Mouse (Mus musculus) heart, adult 2 months (tissue): ENCODE data around the gene Gm17720. TPM values are rescaled to one million over a fixed set of nuclear protein-coding genes. Genes with fewer than 3 reads are reported as not detected.

ENCODE experiments used
- DNase-seq, 2 experiments: peaks; one replicate each; pipeline ENCODE4 v3.0.0; 2021
- H3K27ac ChIP-seq: fragments of 200-600 bp; 2 replicates; pipeline ENCODE4 v1.8.1; 2022
- H3K27me3 ChIP-seq: fragments of 200-500 bp; 2 replicates; pipeline ENCODE4 v1.6.1; 2012; ENCODE audit warnings: mild to moderate bottlenecking, low read length, inconsistent platforms, mixed read lengths; ENCODE audit not compliant: control insufficient read depth, insufficient read depth
- H3K36me3 ChIP-seq: fragments of 200-500 bp; 2 replicates; pipeline ENCODE4 v1.6.1; 2012; ENCODE audit warnings: low read length, inconsistent platforms; ENCODE audit not compliant: control insufficient read depth, insufficient read depth
- H3K4me1 ChIP-seq: fragments of 200-500 bp; 2 replicates; pipeline ENCODE4 v1.6.1; 2011; ENCODE audit warnings: low read length; ENCODE audit not compliant: control insufficient read depth, insufficient read depth
- H3K4me3 ChIP-seq: fragments of 200-600 bp; 2 replicates; pipeline ENCODE4 v1.8.1; 2022
- H3K79me2 ChIP-seq: fragments of 200-500 bp; replicated peaks from 2 replicates; pipeline ENCODE4 v1.6.1; 2012; ENCODE audit warnings: mild to moderate bottlenecking, inconsistent platforms, low read length, moderate library complexity, mixed read lengths; ENCODE audit not compliant: control insufficient read depth, insufficient read depth
- H3K9ac ChIP-seq: fragments of 200-500 bp; 2 replicates; pipeline ENCODE4 v1.6.1; 2012; ENCODE audit warnings: low read depth, mild to moderate bottlenecking, control low read depth, inconsistent platforms, low read length, mixed read lengths
- CTCF ChIP-seq: fragments of 200-600 bp; IDR thresholded peaks from 2 replicates; pipeline ENCODE4 v1.8.1; 2022; ENCODE audit warnings: antibody characterized with exemption, mild to moderate bottlenecking, moderate library complexity
- EP300 ChIP-seq: fragments of 200-500 bp; IDR thresholded peaks from 2 replicates; pipeline ENCODE4 v1.6.1; 2011; ENCODE audit warnings: low read depth, low read length, control low read depth; ENCODE audit not compliant: insufficient read depth
- POLR2A ChIP-seq: fragments of 200-500 bp; IDR thresholded peaks from 2 replicates; pipeline ENCODE4 v1.6.1; 2011; ENCODE audit warnings: mild to moderate bottlenecking, low read depth, low read length, control low read depth; ENCODE audit not compliant: insufficient read depth
- WGBS: fragments of 180-500 bp; shearing (Covaris S2); methylation state at CpG from one replicate; pipeline ENCODE4 v1.1.7; 2018; 5-methylcytosine and 5-hydroxymethylcytosine counted together
- intact Hi-C: fragments of 180-260 bp; cut with DNase I; formaldehyde crosslinking; loops from one replicate; pipeline ENCODE4 v1.15.1; 2025
- polyA plus RNA-seq: library from polyadenylated mRNA; depleted of rRNA; stranded (reverse); fragments of >200 nt; gene quantifications from 2 replicates; pipeline ENCODE4 v1.2.3, GENCODE M21; 2012
- total RNA-seq, 2 experiments: library from RNA; stranded (reverse); gene quantifications; 2 replicates each; pipeline ENCODE4 v1.2.3; 2021

Gm17720 gene
- total and polyA plus RNA-seq, 3 experiments: not detected

GRCm38 (mm10) chr8:110079282-110080221 is 23.0 kb downstream of the Gm17720 start, which contains the start of gene Zfp612:
Gene Zfp612, plus strand, starts transcription at chr8:110079746.
- WGBS: 8% methylated on average over 54 of the region's 54 CpGs

GRCm38 (mm10) chr8:110074496-110074895 is 28.1 kb downstream of the Gm17720 start:
- Histone ChIP-seq H3K36me3 (no peaks in the 10 kb centered on the region), H3K9ac (no peak overlapping the region), H3K4me1 (no peaks in the 10 kb centered on the region), H3K79me2 (no peaks in the 10 kb centered on the region), H3K4me3 (no peak overlapping the region), H3K27me3 (no peaks in the 10 kb centered on the region), H3K27ac (no peak overlapping the region)
- intact Hi-C loops: loop anchor here (10.0 kb wide), 1 partner anchor 220 kb away; no protein-coding TSS in a partner anchor
- no peak for DNase-seq
- 82% methylated on average over 8 of the region's 8 CpGs for WGBS
- no peak for TF ChIP-seq CTCF
- no peak for TF ChIP-seq EP300
- TF ChIP-seq POLR2A: no peak

More at GRCm38 (mm10) chr8:110079282-110080221, 23.0 kb downstream of the Gm17720 start, which contains the start of gene Zfp612:
- intact Hi-C loops: loop anchor here (10.0 kb wide), 1 partner anchor 225 kb away; no protein-coding TSS in a partner anchor
- Histone ChIP-seq H3K9ac (peak within 1 kb of the TSS; percentile 79), H3K4me1 (no peaks in the 10 kb centered on the region), H3K27ac (peak within 1 kb of the TSS; percentile 68), H3K36me3 (no peaks in the 10 kb centered on the region), H3K79me2 (no peaks in the 10 kb centered on the region), H3K27me3 (no peaks in the 10 kb centered on the region), H3K4me3 (peak within 1 kb of the TSS; percentile 62)
- TF ChIP-seq EP300: no peak
- TF ChIP-seq POLR2A: peak; percentile 58; the same call in 1 of the 2 replicates
- peak; percentile 60 to 62 for DNase-seq

- H3K4me3 ChIP-seq: no peak overlapping the region
- no peak overlapping the region for H3K9ac ChIP-seq
- no peaks in the 10 kb centered on the region for H3K36me3 ChIP-seq
- 17% methylated on average over 9 of the region's 9 CpGs for WGBS
- TF ChIP-seq POLR2A (no peak), CTCF (peak; percentile 92), EP300 (0 out of 2 replicates have a peak, but pooled peaks have one; percentile 56)
- intact Hi-C loops: loop anchor here (1.0 to 10.0 kb wide), 3 partner anchors 60 to 217 kb away; no protein-coding TSS in a partner anchor
- DNase-seq: peak; percentile 34 to 59
- no peak overlapping the region for H3K27ac ChIP-seq
- H3K27me3 ChIP-seq: no peaks in the 10 kb centered on the region
- H3K4me1 ChIP-seq: no peaks in the 10 kb centered on the region
- no peaks in the 10 kb centered on the region for H3K79me2 ChIP-seq
Observed at GRCm38 (mm10) chr8:110071600-110071999, 31.0 kb downstream of the Gm17720 start.

GRCm38 (mm10) chr8:110069706-110070105 is 32.8 kb downstream of the Gm17720 start:
- WGBS: 86% methylated on average over 4 of the region's 4 CpGs
- H3K4me3 ChIP-seq: no peak overlapping the region
- TF ChIP-seq CTCF (no peak), POLR2A (no peak), EP300 (no peak)
- no peak overlapping the region for H3K27ac ChIP-seq
- no peaks in the 10 kb centered on the region for H3K4me1 ChIP-seq
- intact Hi-C loops: loop anchor here (10.0 kb wide), 1 partner anchor 215 kb away; no protein-coding TSS in a partner anchor
- H3K36me3 ChIP-seq: no peaks in the 10 kb centered on the region
- DNase-seq: no peak
- H3K79me2 ChIP-seq: no peaks in the 10 kb centered on the region
- no peak overlapping the region for H3K9ac ChIP-seq
- H3K27me3 ChIP-seq: no peaks in the 10 kb centered on the region

DNA sequence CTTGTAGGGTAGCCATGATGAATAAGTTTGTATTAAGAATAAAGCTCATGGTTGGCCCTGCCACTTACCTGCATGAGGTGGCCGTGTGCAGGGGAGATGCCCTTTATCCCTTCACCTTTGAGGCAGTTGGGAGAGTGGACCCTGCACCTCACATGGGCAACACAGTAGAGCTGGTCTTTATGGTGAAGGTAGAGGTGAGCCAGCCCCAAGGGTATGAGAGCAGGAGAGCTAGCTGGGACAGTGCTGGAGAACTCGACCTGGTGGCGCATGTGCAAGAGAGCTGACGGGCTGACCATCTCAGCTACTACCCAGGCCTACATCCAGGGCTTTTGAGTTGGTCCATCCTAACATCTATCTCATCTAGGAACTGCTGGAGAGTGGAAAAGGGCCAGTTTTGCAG is 36.9 kb downstream of the Gm17720 start:
- no peaks in the 10 kb centered on the region for H3K4me1 ChIP-seq
- H3K27me3 ChIP-seq: no peaks in the 10 kb centered on the region
- no peak for DNase-seq
- TF ChIP-seq EP300 (no peak), POLR2A (no peak), CTCF (no peak)
- H3K27ac ChIP-seq: no peak overlapping the region
- H3K9ac ChIP-seq: no peak overlapping the region
- WGBS: 88% methylated on average over 4 of the region's 4 CpGs
- intact Hi-C loops: no loop called here
- H3K79me2 ChIP-seq: no peaks in the 10 kb centered on the region
- H3K36me3 ChIP-seq: no peaks in the 10 kb centered on the region
- no peak overlapping the region for H3K4me3 ChIP-seq
